Mouse (Mus musculus) small intestine, adult 2 months (tissue): ENCODE data around the gene Gm49416. TPM values are rescaled to one million over a fixed set of nuclear protein-coding genes. Genes with fewer than 3 reads are reported as not detected.
A peak's percentile ranks its signal among the peaks of the same experiment; 100 is the strongest.
"Not testable (repeated sequence)": the region's sequence is repeated elsewhere in the genome, so short reads cannot be mapped to it uniquely, and the experiment has no call there.

Experiments
- H3K27ac ChIP-seq: fragments of 200-500 bp; 2 replicates; pipeline ENCODE4 v1.5.1; 2012; ENCODE audit warnings: low read depth, low read length, control low read depth, inconsistent platforms; ENCODE audit not compliant: insufficient read depth
- H3K27me3 ChIP-seq: fragments of 200-500 bp; 2 replicates; pipeline ENCODE4 v1.6.1; 2012; ENCODE audit warnings: mild to moderate bottlenecking, moderate library complexity, low read length, inconsistent platforms; ENCODE audit not compliant: control insufficient read depth, insufficient read depth
- H3K36me3 ChIP-seq: fragments of 200-500 bp; 2 replicates; pipeline ENCODE4 v1.6.1; 2012; ENCODE audit warnings: mild to moderate bottlenecking, low read length, control low read depth, inconsistent platforms; ENCODE audit not compliant: control insufficient read depth, insufficient read depth
- H3K4me1 ChIP-seq: fragments of 200-500 bp; 2 replicates; pipeline ENCODE4 v1.6.1; 2012; ENCODE audit warnings: low read length, inconsistent platforms, mixed read lengths; ENCODE audit not compliant: control insufficient read depth, insufficient read depth, insufficient read length
- H3K4me3 ChIP-seq: fragments of 200-500 bp; 2 replicates; pipeline ENCODE4 v1.5.1; 2012; ENCODE audit warnings: low read depth, mild to moderate bottlenecking, control low read depth, inconsistent platforms, low read length, moderate library complexity
- CTCF ChIP-seq: fragments of 200-500 bp; IDR thresholded peaks from 2 replicates; pipeline ENCODE4 v1.5.1; 2012; ENCODE audit warnings: low read depth, mild to moderate bottlenecking, control low read depth, inconsistent platforms, low read length, moderate library complexity, mixed read lengths; ENCODE audit not compliant: insufficient replicate concordance, insufficient read length; ENCODE audit errors: extremely low read depth
- POLR2A ChIP-seq: fragments of 200-500 bp; IDR thresholded peaks from 2 replicates; pipeline ENCODE4 v1.6.1; 2012; ENCODE audit warnings: low read depth, mild to moderate bottlenecking, control low read depth, inconsistent platforms, low read length, moderate library complexity
- WGBS: fragments of 180-500 bp; shearing (Covaris S2); methylation state at CpG from one replicate; pipeline ENCODE4 v1.1.7; 2018; 5-methylcytosine and 5-hydroxymethylcytosine counted together
- polyA plus RNA-seq: library from polyadenylated mRNA; depleted of rRNA; stranded (reverse); fragments of >200 nt; gene quantifications from 2 replicates; pipeline ENCODE4 v1.2.3, GENCODE M21; 2012

Gene Gm49416
- polyA plus RNA-seq, 1 experiment: not detected

DNA sequence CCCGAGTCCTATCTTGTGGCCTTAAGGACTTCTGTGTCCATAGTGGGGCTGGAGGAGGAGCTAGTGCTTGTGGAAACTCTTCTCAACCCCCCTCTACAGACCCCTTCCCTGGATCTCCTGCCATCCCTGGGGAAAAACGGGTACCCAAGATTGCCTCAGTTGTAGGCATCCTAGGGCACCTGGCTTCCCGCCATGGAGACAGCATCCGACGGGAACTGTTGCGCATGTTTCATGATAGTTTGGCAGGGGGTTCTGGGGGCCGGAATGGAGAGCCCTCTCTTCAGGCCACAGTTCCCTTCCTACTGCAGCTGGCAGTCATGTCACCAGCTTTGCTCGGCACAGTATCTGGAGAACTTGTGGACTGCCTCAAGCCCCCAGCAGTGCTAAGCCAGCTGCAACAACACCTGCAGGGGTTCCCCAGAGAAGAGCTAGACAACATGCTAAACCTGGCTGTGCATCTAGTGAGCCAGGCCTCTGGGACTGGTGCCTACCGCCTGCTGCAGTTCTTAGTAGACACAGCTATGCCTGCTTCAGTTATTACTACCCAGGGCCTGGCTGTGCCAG lies 6.8 kb downstream of the Gm49416 start:
- Histone ChIP-seq H3K27ac (no peak overlapping the region), H3K27me3 (no peaks in the 10 kb centered on the region), H3K36me3 (peaks cover 11% of the 10 kb centered on the region; the same call in 1 of the 2 replicates), H3K4me3 (no peak overlapping the region), H3K4me1 (peaks cover 8% of the 10 kb centered on the region)
- WGBS: 89% methylated on average over 9 of the region's 9 CpGs
- TF ChIP-seq CTCF (no peak), POLR2A (no peak)

- H3K27me3 ChIP-seq, H3K27ac ChIP-seq, H3K4me1 ChIP-seq, H3K4me3 ChIP-seq, H3K36me3 ChIP-seq: not testable (repeated sequence)
- WGBS: 57% methylated on average over 5 of the region's 5 CpGs
Measured at GRCm38 (mm10) chr19:8896231-8896630, 7.5 kb downstream of the Gm49416 start.

- Histone ChIP-seq H3K36me3 (peaks cover 13% of the 10 kb centered on the region), H3K27ac (peak overlapping the region; percentile 84), H3K4me3 (peak overlapping the region; percentile 71)
- not testable (repeated sequence) for H3K27me3 ChIP-seq, H3K4me1 ChIP-seq
- 15% methylated on average over 21 of the region's 21 CpGs for WGBS
Measured at GRCm38 (mm10) chr19:8897211-8897864, 8.6 kb downstream of the Gm49416 start.

DNA sequence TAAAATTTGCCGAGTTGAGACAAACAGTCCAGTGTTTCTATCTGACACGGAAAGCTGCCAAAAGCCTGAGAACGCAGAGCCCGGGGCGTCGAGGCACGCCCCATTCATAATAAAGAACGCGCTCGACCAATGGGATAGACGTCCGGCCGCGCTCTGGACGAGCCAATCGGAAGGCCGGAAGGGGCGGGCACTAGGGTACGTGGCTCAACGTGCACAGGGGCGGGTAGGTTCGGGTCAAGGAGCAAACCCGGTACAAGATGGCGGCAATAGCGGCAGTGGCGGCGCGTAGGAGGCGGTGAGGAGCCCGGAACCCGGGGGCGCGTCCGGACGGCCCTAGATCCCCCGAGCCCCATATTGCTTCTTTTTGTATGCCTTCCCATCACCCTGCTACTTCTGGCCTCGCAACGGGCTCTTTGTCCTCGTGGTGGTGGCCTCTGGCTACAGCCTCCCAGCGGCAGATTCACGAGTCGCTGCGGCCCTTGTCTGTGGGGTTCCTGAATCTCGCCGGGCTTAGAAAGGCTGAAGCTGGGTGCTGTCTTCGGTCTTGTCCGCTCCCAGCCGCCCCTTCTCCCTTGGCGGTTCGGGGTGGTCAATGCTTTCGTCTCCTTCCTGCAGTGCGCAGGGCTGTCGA lies 9.3 kb downstream of the Gm49416 start, which contains the start of gene Ganab:
TSS of gene Ganab (plus strand) at position 207 of the 631 bp plus-strand sequence.
- WGBS: 1% methylated on average over 53 of the region's 53 CpGs
- Histone ChIP-seq H3K4me1 (peaks cover 8% of the 10 kb centered on the region), H3K36me3 (peaks cover 17% of the 10 kb centered on the region), H3K27me3 (no peaks in the 10 kb centered on the region), H3K27ac (peak within 1 kb of the TSS; percentile 84), H3K4me3 (peak within 1 kb of the TSS; percentile 71)
- TF ChIP-seq CTCF: no peak; the same call in 1 of the 2 replicates
- peak; percentile 70; the same call in 1 of the 2 replicates for TF ChIP-seq POLR2A

DNA sequence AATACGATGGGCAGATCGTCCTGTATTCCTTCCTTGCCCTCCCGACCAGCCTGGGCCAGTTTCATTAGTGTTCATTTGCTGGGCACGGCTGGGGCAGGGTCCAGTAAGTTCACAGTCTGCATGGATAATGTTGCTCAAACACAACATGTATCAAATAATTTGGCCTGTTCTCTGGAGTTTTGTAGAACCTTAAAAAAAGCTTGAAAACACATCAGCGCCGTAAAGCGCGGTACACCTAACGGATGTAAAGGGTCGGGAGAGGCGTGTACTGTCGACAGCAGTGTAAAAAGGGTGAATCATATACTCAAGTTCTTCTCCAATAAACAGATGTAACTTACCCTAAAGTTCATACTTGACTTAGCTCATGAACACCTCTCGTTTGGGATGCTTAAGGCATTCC lies 9.8 kb downstream of the Gm49416 start:
- WGBS: 1% methylated on average over 13 of the region's 13 CpGs
- no peaks in the 10 kb centered on the region for H3K27me3 ChIP-seq
- H3K36me3 ChIP-seq: peaks cover 21% of the 10 kb centered on the region
- H3K4me1 ChIP-seq: peaks cover 8% of the 10 kb centered on the region
- H3K4me3 ChIP-seq: peak overlapping the region; percentile 71
- TF ChIP-seq CTCF (no peak), POLR2A (no peak)
- H3K27ac ChIP-seq: peak overlapping the region; percentile 44

GRCm38 (mm10) chr19:8899079-8899478 lies 10.4 kb downstream of the Gm49416 start:
- no peak for TF ChIP-seq CTCF
- no peak for TF ChIP-seq POLR2A
- WGBS: 15% methylated on average over 3 of the region's 3 CpGs
- H3K4me3 ChIP-seq: no peak overlapping the region
- no peaks in the 10 kb centered on the region for H3K27me3 ChIP-seq
- no peak overlapping the region for H3K27ac ChIP-seq
- H3K4me1 ChIP-seq: peaks cover 8% of the 10 kb centered on the region
- peaks cover 24% of the 10 kb centered on the region for H3K36me3 ChIP-seq

DNA sequence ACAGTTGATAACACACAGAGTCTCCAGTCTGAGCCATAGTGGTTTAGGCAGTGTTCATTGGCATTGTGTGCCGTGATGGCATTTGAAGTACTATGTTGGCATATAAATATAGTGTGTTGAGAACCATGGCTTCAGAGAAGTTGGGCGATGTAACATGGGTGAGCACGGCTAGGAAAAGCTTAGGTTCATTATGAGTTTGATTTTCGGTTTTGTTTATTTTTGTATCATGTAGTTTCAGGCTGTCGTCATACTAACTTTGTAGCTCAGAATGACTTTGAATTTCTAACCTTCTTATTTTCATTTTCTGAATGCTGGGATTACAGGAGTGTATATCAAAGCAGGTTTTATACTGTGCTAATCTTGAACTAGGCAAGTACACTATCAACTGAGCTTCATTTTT lies 14.7 kb downstream of the Gm49416 start:
- H3K27me3 ChIP-seq: no peaks in the 10 kb centered on the region
- no peak overlapping the region for H3K27ac ChIP-seq
- no peaks in the 10 kb centered on the region for H3K4me1 ChIP-seq
- no peak for TF ChIP-seq CTCF
- no peak for TF ChIP-seq POLR2A
- H3K4me3 ChIP-seq: no peak overlapping the region
- H3K36me3 ChIP-seq: peaks cover 52% of the 10 kb centered on the region
- 90% methylated on average over 5 of the region's 5 CpGs for WGBS
